Mouse (Mus musculus): Measurements from ENCODE around the gene Gapdhs.
"Not testable (repeated sequence)": the region's sequence is repeated elsewhere in the genome, so short reads cannot be mapped to it uniquely, and the experiment has no call there.

Gene Gapdhs

DNA sequence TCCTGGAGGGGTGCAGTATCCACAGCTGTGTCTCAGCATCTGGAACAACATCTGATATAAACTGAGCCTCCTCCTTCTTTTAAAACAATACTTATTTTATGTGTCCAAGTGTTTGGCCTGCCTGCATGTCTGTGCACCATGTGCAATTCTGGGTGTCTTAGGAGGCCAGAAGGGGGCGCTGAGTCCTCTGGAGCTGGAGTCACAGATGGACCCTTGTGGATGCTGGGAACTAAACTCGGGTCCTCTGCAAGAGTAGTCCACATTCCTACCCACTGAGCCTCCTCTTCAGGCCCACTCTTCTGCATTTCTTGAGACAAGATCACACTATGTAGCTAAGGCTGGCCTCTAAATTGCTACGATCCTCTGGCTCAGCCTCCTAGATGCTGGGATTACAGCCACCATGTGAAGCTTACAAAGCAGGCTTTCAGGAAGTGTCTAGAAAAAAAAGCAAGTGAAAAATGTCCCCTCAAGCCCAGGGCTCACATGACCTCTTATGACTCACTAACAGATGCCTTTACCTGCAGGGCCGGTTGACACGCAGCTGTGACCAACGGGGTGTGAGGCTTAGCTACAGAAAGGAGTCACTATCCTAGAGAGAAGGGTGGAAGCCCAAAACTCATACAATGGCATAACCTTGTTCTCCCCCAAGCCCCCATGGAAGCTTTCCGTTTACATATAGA is 4.2 kb upstream of the Gapdhs start:
- DNase-seq (ENCODE audit: low spot score in 2 of 2), result no peak

DNA sequence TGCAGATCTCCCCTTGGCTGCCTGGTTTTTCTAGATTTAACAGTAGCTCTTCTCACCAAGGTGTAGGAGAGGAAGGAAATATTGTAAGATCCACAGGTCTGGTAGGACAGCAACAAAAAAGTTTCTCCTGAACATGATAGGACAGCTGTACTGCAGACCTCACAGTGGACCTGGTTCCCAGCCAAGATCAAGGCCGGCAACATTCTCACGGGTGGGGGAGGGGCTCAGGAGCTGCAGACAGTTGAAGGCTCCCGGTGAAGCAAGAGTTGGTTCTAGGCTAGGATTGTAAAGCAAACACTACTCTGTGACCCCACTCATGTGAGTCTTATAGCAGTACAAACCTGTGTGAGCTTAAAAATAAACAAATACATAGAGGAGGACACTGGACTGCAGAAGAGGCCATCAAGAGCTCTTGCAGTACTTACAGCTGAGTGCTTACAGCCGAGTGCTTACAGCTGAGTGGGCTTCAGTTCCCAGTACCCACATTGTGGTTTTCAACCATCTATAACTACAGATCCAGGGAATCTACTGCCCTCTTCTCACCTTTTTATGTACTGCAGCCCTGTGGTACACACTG is 629 bp upstream of the Gapdhs start:
- no peak for DNase-seq (ENCODE audit: low spot score in 2 of 2)

DNA sequence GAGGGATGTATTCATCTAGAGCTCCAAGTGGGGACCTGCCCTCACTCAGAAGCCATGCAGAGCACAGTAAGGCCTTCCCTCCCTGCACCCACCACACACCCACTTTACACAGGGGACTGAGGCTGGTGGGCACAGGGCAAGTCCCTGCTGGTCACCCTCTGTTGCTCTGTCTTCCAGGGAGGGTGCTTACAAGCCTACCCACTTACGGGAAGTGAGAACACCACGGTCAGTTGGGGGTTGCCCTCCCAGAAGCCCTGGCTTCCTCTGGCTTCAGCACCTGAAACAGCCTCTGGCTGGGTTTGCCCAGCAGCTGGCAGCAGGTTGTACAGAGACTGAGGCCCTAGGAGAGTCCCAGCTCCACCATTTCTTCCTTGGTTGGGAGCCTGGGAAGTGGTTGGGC is 911 bp downstream of the Gapdhs start:
- not testable (repeated sequence) for DNase-seq (ENCODE audit: low spot score in 2 of 2)

DNA sequence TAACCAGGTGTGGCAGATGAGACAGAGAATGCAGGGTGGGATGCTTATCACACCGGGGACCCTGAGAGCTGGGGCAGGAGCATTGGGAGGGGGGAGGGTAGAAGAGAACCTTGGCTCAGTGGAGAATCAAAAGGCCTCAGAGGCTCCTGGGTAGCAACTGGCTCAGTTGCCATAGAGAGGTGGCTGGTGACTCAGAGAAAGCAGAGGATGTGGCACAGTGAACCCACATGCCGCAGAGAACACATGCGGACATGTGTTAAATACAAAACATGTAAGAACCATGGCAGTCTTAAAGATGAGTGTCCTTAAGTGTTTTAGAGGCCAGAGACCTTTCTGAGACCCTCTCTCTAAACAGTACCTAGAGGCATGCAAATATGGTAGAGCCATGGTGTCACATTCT is 7.3 kb downstream of the Gapdhs start:
- no peak for DNase-seq (ENCODE audit: low spot score in 2 of 2)

DNA sequence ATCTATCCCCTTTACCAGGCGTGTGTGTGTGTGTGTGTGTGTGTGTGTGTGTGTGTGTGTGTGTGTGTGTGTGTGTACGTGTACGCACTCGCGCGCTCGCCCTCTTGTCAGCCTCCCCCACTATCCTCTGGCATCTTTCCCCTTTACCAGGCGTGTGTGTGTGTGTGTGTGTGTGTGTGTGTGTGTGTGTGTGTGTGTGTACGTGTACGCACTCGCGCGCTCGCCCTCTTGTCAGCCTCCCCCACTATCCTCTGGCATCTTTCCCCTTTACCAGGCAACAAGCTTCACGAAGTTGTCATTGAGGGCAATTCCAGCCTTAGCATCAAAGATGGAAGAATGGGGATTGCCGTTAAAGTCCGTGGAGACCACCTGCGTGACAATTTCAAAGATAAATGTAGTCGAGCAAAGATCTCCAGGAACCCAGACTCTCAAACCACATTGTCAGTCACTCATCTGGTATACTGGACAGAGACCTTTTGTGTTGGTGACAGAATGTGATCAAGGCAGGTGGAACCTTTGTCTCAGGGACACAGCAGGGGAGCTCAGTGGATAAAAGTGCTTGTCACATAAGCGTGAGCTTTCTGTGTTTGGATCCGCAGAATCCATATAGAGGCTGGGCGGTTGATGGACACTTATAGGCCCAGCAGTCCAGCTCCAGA is 13.3 kb downstream of the Gapdhs start:
- DNase-seq (ENCODE audit: low spot score in 2 of 2), result peak in 1 of 2 experiments; percentile 26

DNA sequence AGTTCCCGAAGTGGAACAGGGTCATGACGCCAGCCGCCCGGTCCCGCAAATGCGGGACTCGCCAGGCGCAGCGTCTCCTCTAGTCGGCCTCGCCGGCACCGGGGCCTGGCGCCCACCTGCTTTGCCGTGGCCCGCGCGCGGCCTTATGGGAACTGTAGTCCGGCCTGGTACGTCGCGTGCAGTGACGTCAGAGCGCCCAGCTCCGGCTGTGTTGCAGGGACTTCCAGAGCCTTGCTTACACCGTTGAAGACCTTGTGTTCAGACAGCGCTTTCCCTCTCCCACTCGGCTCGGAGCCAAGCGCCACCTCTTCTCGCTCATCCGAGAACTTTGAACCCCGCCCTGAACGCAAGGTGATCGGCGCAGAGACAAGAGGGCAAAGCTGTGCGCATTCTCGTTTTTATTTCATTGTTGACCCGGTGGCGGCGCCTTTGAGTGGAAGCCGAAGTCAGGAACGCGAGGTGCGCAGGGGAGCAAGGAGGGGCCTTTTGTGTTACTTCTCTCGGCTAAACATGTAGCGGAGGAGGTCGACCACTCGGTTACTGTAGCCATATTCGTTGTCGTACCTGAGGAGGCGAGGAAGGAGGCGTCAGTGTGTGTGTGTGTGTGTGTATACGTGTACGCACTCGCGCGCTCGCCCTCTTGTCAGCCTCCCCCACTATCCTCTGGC is 14.0 kb downstream of the Gapdhs start, which contains the start of gene Tmem147:
Gene Tmem147, minus strand, starts transcription at position 145 of the 668 bp plus-strand sequence.
- peak; percentile 97 to 98 for DNase-seq (ENCODE audit: low spot score in 2 of 2)

DNA sequence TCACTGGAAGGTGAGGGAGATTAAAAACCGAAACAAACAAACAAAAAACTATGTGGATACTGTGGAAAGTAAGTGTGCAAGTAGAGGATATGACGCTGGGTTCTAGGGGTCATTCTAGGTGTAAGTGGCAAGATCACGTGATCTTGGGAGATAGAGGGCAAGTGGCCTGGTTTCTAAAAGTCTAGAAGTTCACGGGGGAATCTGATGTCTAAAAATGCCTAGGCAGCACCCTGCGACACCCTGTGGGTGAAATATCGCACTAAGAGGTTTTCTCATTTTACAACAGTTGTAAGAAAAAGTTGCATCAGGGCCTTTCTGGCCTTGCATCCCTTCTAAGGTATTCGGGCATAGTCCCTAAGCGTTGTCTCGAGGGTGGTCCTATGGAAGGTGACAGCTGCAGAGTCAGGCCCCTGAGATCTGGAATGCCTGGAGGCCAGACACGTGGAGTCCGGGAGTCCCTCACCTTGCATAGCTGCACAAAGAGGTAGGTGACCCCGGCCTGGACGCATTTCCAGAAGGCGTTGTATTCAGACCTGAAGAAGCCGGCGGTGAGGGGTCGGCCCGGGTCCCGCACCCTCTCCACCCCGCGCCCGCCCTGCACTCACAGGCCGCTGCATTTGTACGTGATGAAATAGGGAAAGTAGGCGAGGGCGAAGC is 14.6 kb downstream of the Gapdhs start:
- DNase-seq (ENCODE audit: low spot score in 2 of 2), result no peak

DNA sequence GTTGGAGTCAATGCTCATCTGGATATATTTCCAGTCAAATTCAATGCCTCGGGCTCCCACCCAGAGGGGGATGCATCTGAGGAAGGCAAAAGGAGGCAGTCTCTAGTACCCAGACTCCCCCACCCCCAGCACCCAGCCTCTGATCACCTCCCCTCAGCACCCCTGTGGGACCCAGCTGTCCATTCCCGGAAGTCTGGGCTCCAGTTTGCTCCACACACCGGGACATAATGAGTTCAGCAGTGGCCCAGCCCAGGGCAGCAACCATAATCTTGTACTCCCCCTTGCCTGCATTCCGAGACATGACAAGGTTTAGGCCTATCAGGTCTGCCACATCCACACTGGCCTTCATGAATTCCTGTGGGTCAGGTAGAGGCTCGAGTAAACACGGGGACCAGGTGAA is 15.3 kb downstream of the Gapdhs start:
- DNase-seq (ENCODE audit: low spot score in 2 of 2), result no peak

DNA sequence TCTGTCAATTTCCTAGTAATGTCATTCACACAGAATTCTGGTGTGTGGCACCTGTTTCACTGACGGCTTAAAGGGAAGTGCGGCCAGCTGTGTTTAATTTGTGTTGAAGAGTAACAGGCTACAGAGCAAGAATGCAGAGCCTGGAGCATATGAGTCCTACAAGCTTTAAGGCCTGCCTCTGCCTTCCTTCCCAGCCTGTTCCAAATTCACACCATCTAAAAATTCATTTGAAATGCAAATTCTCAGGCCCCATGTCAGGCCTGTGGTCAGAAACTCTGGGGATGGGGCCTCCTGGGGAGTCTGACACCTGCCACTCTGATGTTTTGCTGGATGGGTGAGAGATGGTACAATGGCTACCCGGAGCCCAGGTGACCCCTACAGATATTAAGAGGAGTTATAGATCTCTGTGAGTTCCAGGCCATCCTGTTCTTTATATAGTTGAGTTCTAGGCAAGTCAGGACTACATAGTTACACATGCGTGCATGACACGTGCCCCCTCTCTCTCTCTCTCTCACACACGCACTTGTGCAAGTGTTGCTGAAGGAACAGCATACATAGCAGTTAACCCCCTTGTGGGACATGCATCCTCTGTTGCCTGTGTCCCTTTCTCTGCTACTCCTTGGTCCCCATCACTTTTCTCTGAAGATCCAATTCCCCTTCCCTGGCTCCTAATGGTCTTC is 20.1 kb downstream of the Gapdhs start:
- no peak for DNase-seq (ENCODE audit: low spot score in 2 of 2)

DNA sequence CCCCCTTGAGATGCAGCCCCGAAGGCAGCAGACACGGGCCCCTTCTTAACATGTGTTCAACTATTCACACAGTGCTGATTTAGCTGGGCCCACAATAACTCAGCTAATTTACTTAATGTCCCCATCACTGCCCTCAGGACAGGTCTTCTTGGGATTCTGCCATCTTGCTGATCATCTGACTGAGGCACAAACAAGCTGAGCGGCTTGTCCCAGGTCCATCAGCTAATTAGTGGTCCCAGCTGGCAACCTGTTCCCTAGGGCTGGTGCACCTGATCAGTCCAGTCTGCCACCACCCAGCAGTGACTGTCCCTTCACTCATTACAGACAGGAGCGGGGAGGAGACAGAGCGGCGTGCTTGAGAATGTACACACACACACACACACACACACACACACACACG is 22.2 kb downstream of the Gapdhs start:
- DNase-seq (ENCODE audit: low spot score in 2 of 2), result no peak

DNA sequence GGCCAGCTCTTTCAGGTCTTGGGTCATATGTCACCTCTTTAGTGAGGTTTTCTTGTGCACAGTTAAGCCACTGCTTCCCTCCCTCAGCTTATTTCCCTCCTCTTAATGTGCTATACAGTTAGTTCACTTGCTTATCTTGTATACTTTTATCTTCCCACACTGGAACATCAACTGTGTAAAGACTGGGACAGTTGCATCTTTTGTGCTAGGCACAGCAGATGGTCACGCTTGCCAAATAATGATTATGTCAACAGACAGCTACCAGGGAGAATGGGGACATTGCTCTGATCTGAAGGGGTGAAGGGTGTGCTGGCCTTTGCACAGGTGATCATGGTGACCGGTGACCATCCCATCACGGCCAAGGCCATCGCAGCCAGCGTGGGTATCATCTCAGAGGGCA is 23.8 kb downstream of the Gapdhs start:
- DNase-seq (ENCODE audit: low spot score in 2 of 2), result no peak

DNA sequence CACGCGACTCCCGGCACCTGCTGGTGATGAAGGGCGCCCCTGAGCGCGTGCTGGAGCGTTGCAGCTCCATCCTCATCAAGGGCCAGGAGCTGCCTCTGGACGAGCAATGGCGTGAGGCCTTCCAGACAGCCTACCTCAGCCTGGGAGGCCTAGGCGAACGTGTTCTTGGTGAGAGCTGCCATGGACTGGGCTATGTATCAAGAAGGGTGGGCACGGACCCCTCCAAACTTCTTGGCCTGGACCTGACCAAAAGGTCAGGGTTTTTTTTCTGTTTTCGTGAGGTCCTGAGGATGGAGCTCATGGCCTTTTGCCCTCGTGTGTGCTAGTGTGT is 25.8 kb downstream of the Gapdhs start:
- DNase-seq (ENCODE audit: low spot score in 2 of 2), result no peak

DNA sequence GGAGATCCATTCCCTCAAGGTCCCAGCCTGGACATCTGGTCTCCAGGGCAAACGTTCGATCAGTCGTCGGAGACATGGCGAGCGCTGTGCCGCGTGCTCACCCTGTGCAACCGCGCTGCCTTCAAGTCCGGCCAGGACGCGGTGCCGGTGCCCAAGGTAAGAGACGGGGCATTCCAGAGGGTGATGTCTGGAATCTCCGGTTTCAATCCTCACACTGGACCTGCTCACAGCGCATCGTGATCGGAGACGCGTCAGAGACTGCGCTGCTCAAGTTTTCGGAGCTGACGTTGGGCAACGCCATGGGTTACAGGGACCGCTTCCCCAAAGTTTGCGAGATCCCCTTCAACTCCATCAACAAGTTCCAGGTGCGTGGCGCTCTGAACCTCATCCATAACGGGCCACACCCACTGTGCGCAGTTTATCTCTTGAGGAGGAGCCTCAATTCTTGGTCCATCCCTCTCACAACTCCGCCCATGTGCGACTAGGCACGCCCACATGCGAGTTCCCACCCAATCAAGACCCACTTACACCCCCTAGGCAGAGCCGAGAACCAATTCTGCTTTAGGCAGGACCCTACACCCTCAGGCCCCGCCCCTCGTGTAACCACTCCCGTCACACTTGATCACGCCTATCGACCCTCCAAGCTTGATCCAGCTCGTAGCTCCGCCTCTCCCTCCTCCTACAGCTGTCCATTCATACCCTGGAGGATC is 26.3 kb downstream of the Gapdhs start:
- DNase-seq (ENCODE audit: low spot score in 2 of 2), result peak; percentile 33 to 56

DNA sequence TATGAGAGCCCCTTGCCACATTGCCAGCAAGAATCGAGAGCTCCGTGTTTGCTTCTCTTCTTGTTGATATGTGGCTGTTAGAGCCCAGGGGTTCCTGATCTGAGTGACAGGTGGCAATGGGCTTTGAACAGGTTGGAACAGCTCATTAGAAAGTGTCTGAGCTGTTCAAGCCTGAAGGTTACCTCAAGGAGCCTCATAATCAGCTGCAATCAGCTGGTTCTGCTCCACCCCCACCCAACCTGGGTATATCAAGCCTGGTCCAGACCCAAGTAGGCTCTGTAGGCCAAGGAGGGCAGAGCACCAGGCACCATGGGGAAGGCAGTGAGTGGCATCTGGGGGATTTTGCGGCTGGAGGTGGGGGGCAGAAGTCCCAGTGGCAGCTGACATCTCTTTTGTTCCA is 31.5 kb downstream of the Gapdhs start, which contains the start of gene Atp4a:
Gene Atp4a, plus strand, starts transcription at position 268 of the 400 bp plus-strand sequence.
- DNase-seq (ENCODE audit: low spot score in 2 of 2), result no peak

DNA sequence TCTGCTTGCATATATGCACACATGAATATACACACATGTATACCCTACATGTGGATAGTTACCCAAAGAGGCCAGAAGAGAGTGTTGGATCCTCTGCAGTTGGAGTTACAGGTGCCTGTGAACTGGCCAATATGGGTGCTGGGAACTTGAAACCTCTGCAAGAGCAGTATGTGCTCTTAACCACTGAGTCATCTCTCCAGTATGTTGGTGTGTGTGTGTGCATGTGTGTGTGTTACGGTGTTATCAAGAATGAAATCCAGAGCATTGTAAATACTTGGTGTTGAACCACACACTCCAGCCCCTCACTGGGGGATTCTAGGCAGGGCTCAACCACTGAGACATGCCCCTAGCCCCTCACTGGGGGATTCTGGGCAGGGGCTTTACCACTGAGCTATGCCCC is 36.0 kb downstream of the Gapdhs start:
- no peak for DNase-seq (ENCODE audit: low spot score in 2 of 2)

DNA sequence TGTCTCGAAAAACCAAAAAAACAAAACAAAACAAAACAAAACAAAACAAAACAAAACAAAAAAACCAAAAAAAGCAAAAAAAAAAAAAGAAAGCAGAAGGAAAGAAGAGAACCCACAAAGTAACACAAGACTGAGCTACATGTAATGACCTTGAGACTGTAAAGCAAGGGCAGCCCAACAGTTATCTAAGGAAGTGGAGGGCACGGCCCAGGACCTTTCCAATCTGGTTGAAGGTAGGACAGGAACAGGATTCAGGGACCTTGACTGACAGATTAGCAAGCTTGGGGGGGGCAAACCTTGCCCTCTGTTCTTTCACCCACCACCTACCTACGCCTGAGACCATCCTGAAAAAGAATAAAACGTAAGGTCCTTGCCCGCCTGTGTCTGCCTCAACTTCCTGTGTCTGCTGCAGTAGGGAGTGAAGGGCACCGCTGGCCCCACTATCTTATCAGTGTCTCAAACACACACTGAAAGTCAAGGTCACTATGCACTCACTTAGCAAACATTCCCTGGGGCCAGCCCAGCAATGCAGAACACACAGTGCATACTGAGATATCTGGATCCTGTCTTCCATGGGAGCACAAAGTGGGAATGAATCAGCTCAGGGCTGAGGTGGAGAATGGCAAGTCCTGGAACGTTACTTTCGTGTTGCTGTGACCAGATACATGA is 37.1 kb downstream of the Gapdhs start:
- DNase-seq (ENCODE audit: low spot score in 2 of 2), result no peak

DNA sequence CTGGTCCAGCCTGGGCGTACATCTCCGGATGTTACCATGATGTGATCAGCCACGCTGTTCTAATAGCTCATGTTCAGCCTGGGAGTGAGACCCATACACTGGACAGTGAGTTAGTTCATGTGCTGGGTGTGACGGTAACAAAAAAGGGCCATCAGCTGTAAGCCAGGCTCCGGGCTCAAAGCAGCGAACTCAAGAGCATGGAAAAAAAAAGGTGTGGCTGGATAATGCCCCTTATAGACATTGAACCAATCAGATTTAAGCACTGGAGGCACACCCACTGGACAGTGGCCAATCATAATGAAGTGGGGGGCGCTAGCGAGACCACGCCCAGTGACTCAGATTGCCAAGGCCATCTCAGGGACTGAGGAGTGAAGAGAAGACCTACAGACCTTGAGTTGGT is 44.9 kb downstream of the Gapdhs start, which contains the start of gene 2200002J24Rik:
Gene 2200002J24Rik, plus strand, starts transcription at position 338 of the 400 bp plus-strand sequence.
- no peak for DNase-seq (ENCODE audit: low spot score in 2 of 2)

DNA sequence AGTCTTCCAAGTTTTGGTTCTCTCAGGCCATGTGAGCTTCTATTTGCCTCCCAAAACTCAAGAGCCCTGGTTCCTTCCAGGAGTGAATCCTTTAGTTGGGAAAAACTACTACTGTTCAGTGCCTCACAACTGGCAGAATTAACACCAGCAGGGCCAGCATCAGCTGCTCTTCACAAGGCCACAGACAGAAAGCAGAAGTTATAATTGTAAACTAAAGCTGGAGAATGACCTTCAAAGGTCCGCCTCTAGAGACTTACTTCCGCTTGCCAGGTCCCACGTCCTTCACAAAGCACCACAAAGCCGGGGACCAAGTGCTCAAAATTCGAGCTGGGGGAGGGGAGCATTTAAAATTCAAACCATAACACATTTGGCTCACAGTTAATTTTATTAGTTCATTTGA is 45.4 kb downstream of the Gapdhs start:
- no peak for DNase-seq (ENCODE audit: low spot score in 2 of 2)

DNA sequence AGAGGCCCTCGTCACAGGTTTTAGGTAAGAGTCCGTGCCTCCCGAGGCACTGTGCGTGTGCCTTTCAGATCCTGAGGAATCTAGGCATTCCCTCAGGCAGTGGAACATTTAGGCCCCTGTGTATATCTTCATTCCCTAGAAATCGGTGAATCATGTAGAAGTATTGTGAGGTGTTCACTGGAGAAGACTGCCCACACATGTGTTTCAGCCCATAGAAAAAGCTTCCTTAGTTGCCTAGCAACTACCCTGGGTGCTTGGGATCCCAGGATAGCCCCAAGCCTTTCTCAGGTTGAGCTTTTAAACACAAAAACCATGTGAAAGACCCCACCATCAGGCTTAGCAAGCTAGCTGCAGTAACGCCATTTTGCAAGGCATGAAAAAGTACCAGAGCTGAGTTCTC is 55.2 kb downstream of the Gapdhs start:
- DNase-seq (ENCODE audit: low spot score in 2 of 2), result peak in 1 of 2 experiments; percentile 19

DNA sequence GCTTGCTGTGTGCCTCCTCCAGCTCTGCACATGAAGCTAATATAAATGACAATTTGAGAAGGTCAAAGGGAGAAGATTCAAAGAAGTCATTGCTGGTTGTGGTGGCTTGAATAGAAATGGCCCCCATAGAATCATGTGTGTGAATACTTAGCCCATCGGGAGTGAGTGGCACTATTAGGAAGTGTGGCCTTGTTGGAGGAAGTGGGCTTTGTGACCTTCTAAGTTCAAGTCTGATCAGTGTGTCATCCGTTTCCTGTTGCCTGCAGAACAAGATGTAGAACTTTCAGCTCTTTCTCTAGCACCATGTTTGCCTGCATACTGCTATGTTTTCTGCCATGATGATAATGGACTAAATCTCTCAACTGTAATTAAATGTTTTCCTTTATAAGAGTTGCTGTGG is 60.1 kb downstream of the Gapdhs start:
- DNase-seq (ENCODE audit: low spot score in 2 of 2), result no peak
